Mouse (Mus musculus) embryonic fibroblast, embryonic 13.5 days (primary cell): ENCODE measurements around the gene Gm5624.
"Not testable (repeated sequence)": the region's sequence is repeated elsewhere in the genome, so short reads cannot be mapped to it uniquely, and the experiment has no call there.

Experiments used
- CTCF ChIP-seq: IDR thresholded peaks from 2 replicates; pipeline ENCODE4 v1.5.1; 2011; ENCODE audit warnings: mild to moderate bottlenecking, control low read depth, low read length, moderate library complexity, borderline replicate concordance; ENCODE audit not compliant: insufficient read depth
- POLR2A ChIP-seq: IDR thresholded peaks from 2 replicates; pipeline ENCODE4 v1.6.1; 2011; ENCODE audit warnings: low read depth, mild to moderate bottlenecking, control low read depth, low read length, moderate library complexity

DNA sequence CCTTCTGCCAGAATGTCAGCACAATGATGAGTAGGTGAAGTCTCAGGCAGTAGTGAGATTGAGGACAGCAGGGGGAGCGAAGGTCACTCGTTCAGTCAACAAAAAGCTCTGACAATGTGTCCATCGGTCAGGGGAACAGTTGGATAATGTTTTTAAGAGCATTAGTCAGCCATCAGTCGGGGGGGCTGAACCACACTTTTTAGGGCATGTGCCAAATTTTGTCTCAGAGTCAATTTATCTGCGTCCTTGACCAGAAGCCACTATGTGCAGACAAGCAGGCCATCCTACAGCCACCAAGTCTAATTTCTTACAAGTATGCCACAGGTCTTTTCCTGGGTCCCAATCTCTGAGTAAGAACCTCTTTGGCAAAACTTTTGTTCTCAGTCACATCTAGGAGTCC lies 79.8 kb downstream of the Gm5624 start:
- TF ChIP-seq CTCF, POLR2A: not testable (repeated sequence)
